Mouse (Mus musculus): ENCODE data around the gene Ephx3. TPM values are rescaled to one million over a fixed set of nuclear protein-coding genes. Genes with fewer than 3 reads are reported as not detected.

The Ephx3 gene
- polyA plus RNA-seq, 1 experiment from 2014 or later = not detected

- no peak overlapping the region for H3K4me2 ChIP-seq (ENCODE audit: low read depth, low read length)
- peaks cover 20% of the 10 kb centered on the region for H3K36me3 ChIP-seq (replicated peaks; ENCODE audit: control insufficient read depth, insufficient read depth, low read depth, low read length)
- DNase-seq (ENCODE audit: low spot score) (no peak), ATAC-seq (replicated peaks; ENCODE audit: insufficient number of reproducible peaks, low FRiP score, low TSS enrichment, low read depth) (no peak)
- H3K9me3 ChIP-seq (replicated peaks; ENCODE audit: control insufficient read depth, low read length) = no peaks in the 10 kb centered on the region
- H3K4me1 ChIP-seq (ENCODE audit: control insufficient read depth, insufficient read depth, low read length) = no peaks in the 10 kb centered on the region
- no peaks in the 10 kb centered on the region for H3K27me3 ChIP-seq (ENCODE audit: control insufficient read depth, insufficient read depth, low read length)
- H3K9ac ChIP-seq (replicated peaks; ENCODE audit: low read length) = no peak overlapping the region
- no peak overlapping the region for H3K27ac ChIP-seq (replicated peaks; ENCODE audit: low read depth, low read length)
- WGBS = 89% methylated on average over 5 of the region's 5 CpGs
- no peak overlapping the region for H3K4me3 ChIP-seq (ENCODE audit: low read depth, low read length)
These were observed 6.4 kb upstream of the Ephx3 start for GRCm38 (mm10) chr17:32195725-32196124.

GRCm38 (mm10) chr17:32193010-32193409 lies 3.7 kb upstream of the Ephx3 start:
- Histone ChIP-seq H3K36me3 (replicated peaks; ENCODE audit: control insufficient read depth, insufficient read depth, low read depth, low read length) (peaks cover 6% of the 10 kb centered on the region), H3K27ac (replicated peaks; ENCODE audit: low read depth, low read length) (no peak overlapping the region), H3K27me3 (ENCODE audit: control insufficient read depth, insufficient read depth, low read length) (peaks cover 11% of the 10 kb centered on the region), H3K9me3 (replicated peaks; ENCODE audit: control insufficient read depth, low read length) (no peaks in the 10 kb centered on the region), H3K4me3 (ENCODE audit: low read depth, low read length) (no peak overlapping the region), H3K9ac (replicated peaks; ENCODE audit: low read length) (no peak overlapping the region), H3K4me1 (ENCODE audit: control insufficient read depth, insufficient read depth, low read length) (peaks cover 4% of the 10 kb centered on the region; the same call in 1 of the 2 replicates), H3K4me2 (ENCODE audit: low read depth, low read length) (no peak overlapping the region)
- DNase-seq (ENCODE audit: low spot score) = no peak
- 87% methylated on average over 5 of the region's 5 CpGs for WGBS
- no peak for ATAC-seq (replicated peaks; ENCODE audit: insufficient number of reproducible peaks, low FRiP score, low TSS enrichment, low read depth)

- no peak for ATAC-seq (replicated peaks; ENCODE audit: insufficient number of reproducible peaks, low FRiP score, low TSS enrichment, low read depth)
- no peak overlapping the region; the same call in 1 of the 2 replicates for H3K4me3 ChIP-seq (ENCODE audit: low read depth, low read length)
These were observed 501 bp upstream of the Ephx3 start for GRCm38 (mm10) chr17:32189850-32190249.

GRCm38 (mm10) chr17:32183017-32183416 lies 6.3 kb downstream of the Ephx3 start:
- Histone ChIP-seq H3K36me3 (replicated peaks; ENCODE audit: control insufficient read depth, insufficient read depth, low read depth, low read length) (no peaks in the 10 kb centered on the region), H3K27me3 (ENCODE audit: control insufficient read depth, insufficient read depth, low read length) (no peaks in the 10 kb centered on the region), H3K4me2 (ENCODE audit: low read depth, low read length) (no peak overlapping the region; the same call in 1 of the 2 replicates), H3K27ac (replicated peaks; ENCODE audit: low read depth, low read length) (no peak overlapping the region), H3K9ac (replicated peaks; ENCODE audit: low read length) (no peak overlapping the region), H3K9me3 (replicated peaks; ENCODE audit: control insufficient read depth, low read length) (no peaks in the 10 kb centered on the region), H3K4me1 (ENCODE audit: control insufficient read depth, insufficient read depth, low read length) (no peaks in the 10 kb centered on the region), H3K4me3 (ENCODE audit: low read depth, low read length) (no peak overlapping the region)
- DNase-seq (ENCODE audit: low spot score) (peak; percentile 6), ATAC-seq (replicated peaks; ENCODE audit: insufficient number of reproducible peaks, low FRiP score, low TSS enrichment, low read depth) (no peak)
- 26% methylated on average over 8 of the region's 8 CpGs for WGBS

More at GRCm38 (mm10) chr17:32189850-32190249, 501 bp upstream of the Ephx3 start:
- Histone ChIP-seq H3K27me3 (ENCODE audit: control insufficient read depth, insufficient read depth, low read length) (peaks cover 11% of the 10 kb centered on the region), H3K4me2 (ENCODE audit: low read depth, low read length) (no peak overlapping the region; the same call in 1 of the 2 replicates), H3K27ac (replicated peaks; ENCODE audit: low read depth, low read length) (no peak overlapping the region), H3K9ac (replicated peaks; ENCODE audit: low read length) (no peak overlapping the region), H3K36me3 (replicated peaks; ENCODE audit: control insufficient read depth, insufficient read depth, low read depth, low read length) (no peaks in the 10 kb centered on the region), H3K9me3 (replicated peaks; ENCODE audit: control insufficient read depth, low read length) (no peaks in the 10 kb centered on the region), H3K4me1 (ENCODE audit: control insufficient read depth, insufficient read depth, low read length) (peaks cover 4% of the 10 kb centered on the region; the same call in 1 of the 2 replicates)
- DNase-seq (ENCODE audit: low spot score) = no peak
- 12% methylated on average over 5 of the region's 5 CpGs for WGBS

DNA sequence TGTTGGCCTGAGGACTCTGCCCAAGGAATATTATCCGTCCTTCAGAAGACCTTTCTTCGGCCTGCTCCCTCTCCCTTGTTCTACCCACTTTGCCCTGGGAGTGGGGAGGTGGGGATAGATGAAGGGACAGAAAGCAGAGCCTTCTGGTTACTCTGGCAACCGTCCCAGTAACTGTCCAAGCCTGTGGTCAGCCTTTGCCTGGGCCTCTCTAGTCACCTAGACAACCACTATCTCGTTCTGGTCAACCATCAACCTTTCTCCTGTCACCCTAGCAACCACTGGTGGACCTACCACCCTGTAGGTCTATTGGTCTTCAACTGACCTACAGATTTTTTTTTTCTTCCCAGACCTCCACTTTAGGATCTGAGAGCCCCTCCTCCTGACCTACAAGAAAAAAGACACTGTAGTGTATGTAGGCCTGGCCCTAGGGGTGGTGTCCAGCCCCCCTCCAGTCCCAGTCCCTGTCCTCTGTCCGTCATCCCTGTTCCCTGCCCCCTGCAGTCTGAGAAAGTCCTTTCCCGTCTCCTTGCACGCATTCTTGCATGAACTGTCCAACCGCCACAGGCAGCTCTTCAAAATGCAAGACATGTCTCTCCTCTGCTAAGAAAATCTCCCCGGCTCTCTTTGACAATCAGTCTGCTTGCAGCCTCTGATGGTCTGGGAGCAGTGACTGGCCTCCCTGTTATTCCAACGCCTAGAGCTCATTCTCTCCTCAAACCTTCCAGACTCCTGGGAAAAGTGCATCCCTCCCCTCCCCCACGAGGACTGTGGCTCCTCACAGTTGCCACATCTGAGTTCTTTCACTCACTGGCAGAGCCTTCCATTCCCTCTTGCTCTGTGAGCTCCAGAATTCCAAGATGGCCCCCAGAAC lies 9.5 kb downstream of the Ephx3 start:
- no peaks in the 10 kb centered on the region for H3K4me1 ChIP-seq (ENCODE audit: control insufficient read depth, insufficient read depth, low read length)
- H3K4me2 ChIP-seq (ENCODE audit: low read depth, low read length) = no peak overlapping the region
- H3K4me3 ChIP-seq (ENCODE audit: low read depth, low read length) = no peak overlapping the region
- no peaks in the 10 kb centered on the region for H3K36me3 ChIP-seq (replicated peaks; ENCODE audit: control insufficient read depth, insufficient read depth, low read depth, low read length)
- H3K27ac ChIP-seq (replicated peaks; ENCODE audit: low read depth, low read length) = no peak overlapping the region
- no peaks in the 10 kb centered on the region for H3K9me3 ChIP-seq (replicated peaks; ENCODE audit: control insufficient read depth, low read length)
- peak; percentile 75; the same call in 1 of the 2 replicates for ATAC-seq (replicated peaks; ENCODE audit: insufficient number of reproducible peaks, low FRiP score, low TSS enrichment, low read depth)
- no peaks in the 10 kb centered on the region for H3K27me3 ChIP-seq (ENCODE audit: control insufficient read depth, insufficient read depth, low read length)
- no peak overlapping the region for H3K9ac ChIP-seq (replicated peaks; ENCODE audit: low read length)
- 58% methylated on average over 11 of the region's 11 CpGs for WGBS
- no peak for DNase-seq (ENCODE audit: low spot score)

- DNase-seq (ENCODE audit: low spot score) = no peak
- Histone ChIP-seq H3K9me3 (replicated peaks; ENCODE audit: control insufficient read depth, low read length) (no peaks in the 10 kb centered on the region), H3K4me2 (ENCODE audit: low read depth, low read length) (no peak overlapping the region), H3K4me3 (ENCODE audit: low read depth, low read length) (no peak overlapping the region), H3K4me1 (ENCODE audit: control insufficient read depth, insufficient read depth, low read length) (no peaks in the 10 kb centered on the region), H3K9ac (replicated peaks; ENCODE audit: low read length) (no peak overlapping the region), H3K27me3 (ENCODE audit: control insufficient read depth, insufficient read depth, low read length) (no peaks in the 10 kb centered on the region), H3K27ac (replicated peaks; ENCODE audit: low read depth, low read length) (no peak overlapping the region), H3K36me3 (replicated peaks; ENCODE audit: control insufficient read depth, insufficient read depth, low read depth, low read length) (no peaks in the 10 kb centered on the region)
- 87% methylated on average over 4 of the region's 4 CpGs for WGBS
- no peak for ATAC-seq (replicated peaks; ENCODE audit: insufficient number of reproducible peaks, low FRiP score, low TSS enrichment, low read depth)
These were observed 12.4 kb downstream of the Ephx3 start for GRCm38 (mm10) chr17:32176919-32177318.

DNA sequence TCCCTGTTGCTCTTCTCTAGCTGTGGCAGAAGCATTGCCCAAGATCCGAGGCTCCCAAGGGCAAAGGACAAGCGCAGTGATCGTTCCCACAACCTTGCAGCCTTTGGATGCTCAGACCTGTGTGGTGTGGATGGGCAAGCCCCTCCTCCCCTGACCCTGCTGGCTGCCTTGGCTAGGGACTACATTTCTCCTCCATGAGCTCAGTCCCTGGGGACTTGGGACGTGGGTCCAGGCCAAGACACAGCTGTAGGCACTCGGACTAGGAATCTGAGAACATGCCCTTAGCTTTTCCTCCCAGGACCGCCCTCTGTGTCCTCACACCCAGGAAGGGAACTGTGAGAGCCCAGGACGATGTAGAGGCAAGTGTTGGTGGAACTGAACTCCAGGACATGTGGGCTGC lies 16.2 kb downstream of the Ephx3 start:
- H3K36me3 ChIP-seq (replicated peaks; ENCODE audit: control insufficient read depth, insufficient read depth, low read depth, low read length) = no peaks in the 10 kb centered on the region
- H3K9me3 ChIP-seq (replicated peaks; ENCODE audit: control insufficient read depth, low read length) = no peaks in the 10 kb centered on the region
- H3K27ac ChIP-seq (replicated peaks; ENCODE audit: low read depth, low read length) = no peak overlapping the region
- H3K4me1 ChIP-seq (ENCODE audit: control insufficient read depth, insufficient read depth, low read length) = no peaks in the 10 kb centered on the region
- 64% methylated on average over 7 of the region's 7 CpGs for WGBS
- H3K4me3 ChIP-seq (ENCODE audit: low read depth, low read length) = no peak overlapping the region
- no peaks in the 10 kb centered on the region for H3K27me3 ChIP-seq (ENCODE audit: control insufficient read depth, insufficient read depth, low read length)
- no peak overlapping the region for H3K9ac ChIP-seq (replicated peaks; ENCODE audit: low read length)
- H3K4me2 ChIP-seq (ENCODE audit: low read depth, low read length) = no peak overlapping the region
- ATAC-seq (replicated peaks; ENCODE audit: insufficient number of reproducible peaks, low FRiP score, low TSS enrichment, low read depth) = no peak
- no peak for DNase-seq (ENCODE audit: low spot score)

GRCm38 (mm10) chr17:32172485-32172884 lies 16.9 kb downstream of the Ephx3 start:
- Histone ChIP-seq H3K27me3 (ENCODE audit: control insufficient read depth, insufficient read depth, low read length) (no peaks in the 10 kb centered on the region), H3K36me3 (replicated peaks; ENCODE audit: control insufficient read depth, insufficient read depth, low read depth, low read length) (no peaks in the 10 kb centered on the region), H3K9ac (replicated peaks; ENCODE audit: low read length) (no peak overlapping the region), H3K9me3 (replicated peaks; ENCODE audit: control insufficient read depth, low read length) (no peaks in the 10 kb centered on the region), H3K4me1 (ENCODE audit: control insufficient read depth, insufficient read depth, low read length) (no peaks in the 10 kb centered on the region), H3K4me3 (ENCODE audit: low read depth, low read length) (no peak overlapping the region), H3K27ac (replicated peaks; ENCODE audit: low read depth, low read length) (no peak overlapping the region), H3K4me2 (ENCODE audit: low read depth, low read length) (no peak overlapping the region)
- no peak for DNase-seq (ENCODE audit: low spot score)
- WGBS = 87% methylated on average over 2 of the region's 2 CpGs
- no peak for ATAC-seq (replicated peaks; ENCODE audit: insufficient number of reproducible peaks, low FRiP score, low TSS enrichment, low read depth)

All from embryonic facial prominence, embryonic 11.5 days (tissue).